Mouse (Mus musculus) cerebellum, adult 11 months (tissue): ENCODE data around the gene Olfr969.
"Not testable (repeated sequence)": the region's sequence is repeated elsewhere in the genome, so short reads cannot be mapped to it uniquely, and the experiment has no call there.

ENCODE experiments used
- DNase-seq: peaks from one replicate; pipeline ENCODE4 v3.0.0; 2022

Olfr969 gene

GRCm38 (mm10) chr9:39790558-39790957 is at the start of gene Olfr969:
TSS of gene Olfr969 (plus strand) at chr9:39790945.
- DNase-seq: no peak

GRCm38 (mm10) chr9:39745949-39746348 is 44.8 kb upstream of the Olfr969 start, which contains the start of gene Olfr967:
TSS of gene Olfr967 (plus strand) at chr9:39746249.
- no peak for DNase-seq

- DNase-seq: no peak
Measured at GRCm38 (mm10) chr9:39746428-39746827, 44.3 kb upstream of the Olfr969 start.

- no peak for DNase-seq
Measured at GRCm38 (mm10) chr9:39783153-39783552, 7.6 kb upstream of the Olfr969 start, which contains the start of gene Olfr968. TSS of gene Olfr968 (minus strand) at chr9:39783253.

GRCm38 (mm10) chr9:39808560-39808959 is 17.8 kb downstream of the Olfr969 start, which contains the start of gene Olfr970:
TSS of gene Olfr970 (plus strand) at chr9:39808860.
- no peak for DNase-seq

GRCm38 (mm10) chr9:39836576-39836975 is 45.8 kb downstream of the Olfr969 start, which contains the start of gene Olfr971:
TSS of gene Olfr971 (plus strand) at chr9:39836876.
- DNase-seq: not testable (repeated sequence)
